Mouse (Mus musculus): Measurements from ENCODE around the gene Ccdc171.

DNA sequence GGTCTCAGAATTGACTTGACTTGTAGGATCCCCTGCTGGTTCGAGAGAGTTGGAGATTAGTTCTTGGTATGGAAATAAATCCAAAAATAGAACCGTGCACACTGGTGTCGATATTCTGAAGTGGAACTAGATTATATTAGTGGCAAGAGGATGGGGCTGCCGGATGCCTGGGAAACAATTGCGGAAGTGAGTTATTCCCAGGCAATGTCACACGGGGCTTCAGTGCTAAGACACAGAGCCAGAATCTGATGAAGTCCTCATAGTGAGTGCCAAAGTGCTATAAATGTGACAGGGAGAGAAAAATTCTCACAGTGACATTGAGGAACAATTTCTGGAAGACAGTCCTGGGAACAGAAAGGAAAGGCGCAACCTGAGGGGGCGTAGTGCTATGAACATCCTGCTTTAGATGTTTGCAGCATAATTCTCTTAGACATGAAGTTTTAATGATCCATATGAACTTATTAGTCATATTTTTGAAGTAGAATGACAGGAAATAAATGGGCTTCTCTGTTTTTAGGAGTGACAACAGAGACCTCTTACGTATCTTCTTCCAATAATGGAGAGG, 376.8 kb downstream of the Ccdc171 start:
- TF ChIP-seq CTCF (IDR thresholded peaks at IDR 0.05; ENCODE audit: low read depth, low read length) (no peak), POLR2A (IDR thresholded peaks at IDR 0.05; ENCODE audit: borderline replicate concordance, low read depth, low read length) (no peak)

Measured in bone marrow macrophage, adult 2 months (primary cell).